Mouse (Mus musculus): Measurements from ENCODE around the gene Nrg3. TPM values are rescaled to one million over a fixed set of nuclear protein-coding genes. Genes with fewer than 3 reads are reported as not detected.

Nrg3 gene
- total RNA-seq (2021), result 1 to 10 TPM; 7.0 to 7.5 TPM
- long read RNA-seq, experiment 1, partial matches to known transcripts, result 0 of 1 reads
- long read RNA-seq, experiment 1, other reads (novel, unspliced or antisense), result 1 of 1 reads
- long read RNA-seq, experiment 2, partial matches to known transcripts, result 0 of 7 reads
- long read RNA-seq, experiment 2, other reads (novel, unspliced or antisense), result 7 of 7 reads

DNA sequence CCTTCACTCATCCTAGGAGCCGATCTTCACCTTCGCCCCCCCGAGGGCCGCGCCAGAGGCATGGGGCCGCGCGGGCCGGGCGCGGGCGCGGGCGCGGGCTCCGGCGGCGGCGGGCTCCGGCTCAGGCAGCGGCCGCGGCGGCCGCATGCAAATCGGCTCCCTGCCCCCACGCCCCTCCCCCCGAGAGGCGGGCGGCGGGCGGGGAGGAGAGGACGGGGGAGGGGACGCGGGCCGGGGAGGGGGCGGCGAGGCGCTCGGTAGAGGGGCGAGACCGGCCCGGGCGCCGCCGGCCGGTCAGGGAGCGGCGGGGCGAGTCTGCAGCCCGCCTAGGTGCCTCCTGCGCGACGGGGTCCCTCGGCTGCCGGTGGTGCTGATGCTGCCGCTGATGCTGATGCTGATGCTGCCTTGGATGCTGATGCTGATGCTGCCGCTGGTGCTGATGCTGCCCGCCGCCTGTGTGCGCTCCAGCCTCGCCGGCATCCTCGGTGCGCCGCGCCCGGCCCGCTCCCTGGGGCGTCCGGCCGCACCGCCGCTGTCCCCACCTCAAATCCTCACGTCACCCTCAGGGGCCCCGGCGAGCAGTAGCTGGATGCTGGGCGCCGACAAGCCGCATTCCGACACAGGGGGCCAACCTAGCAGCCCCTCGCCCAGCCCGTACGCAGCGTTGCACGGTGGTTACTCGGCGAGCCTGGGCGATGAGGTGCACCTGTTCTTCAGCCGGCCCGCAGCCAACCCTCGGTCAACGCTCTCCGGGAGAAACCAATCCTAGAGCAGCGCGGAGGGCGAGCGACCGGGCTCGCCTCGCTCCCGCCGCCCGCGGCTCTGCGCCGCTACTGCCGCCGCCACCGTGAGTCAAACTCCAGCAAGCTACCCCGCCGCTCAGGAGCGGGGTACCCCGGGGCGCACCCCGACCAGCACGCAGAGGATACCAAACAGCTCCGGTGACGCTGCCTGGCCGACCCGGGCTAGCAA is at the start of gene Nrg3:
Gene Nrg3, minus strand, starts transcription at position 299 of the 972 bp plus-strand sequence.
- DNase-seq (ENCODE audit: low spot score in 2 of 2), result no peak

DNA sequence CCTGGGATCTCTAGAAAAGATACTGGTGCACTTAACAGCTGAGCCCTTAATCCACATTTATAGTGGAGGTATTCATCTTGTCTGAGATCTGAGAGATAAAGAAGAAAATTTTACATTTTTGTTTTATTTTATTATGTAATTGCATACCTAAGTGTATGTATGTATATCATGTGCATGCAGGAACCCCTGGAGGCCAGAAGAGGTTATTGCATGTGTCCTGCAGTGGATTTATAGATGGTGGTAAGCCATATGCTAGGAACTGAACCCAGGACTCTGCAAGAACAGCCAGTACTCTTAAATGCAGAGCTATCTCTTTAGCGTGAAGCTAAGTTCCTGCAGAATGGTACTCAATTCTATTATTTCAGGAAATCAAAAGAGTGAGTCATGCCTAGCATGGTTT is 36.1 kb upstream of the Nrg3 start:
- DNase-seq (ENCODE audit: low spot score in 2 of 2), result no peak

DNA sequence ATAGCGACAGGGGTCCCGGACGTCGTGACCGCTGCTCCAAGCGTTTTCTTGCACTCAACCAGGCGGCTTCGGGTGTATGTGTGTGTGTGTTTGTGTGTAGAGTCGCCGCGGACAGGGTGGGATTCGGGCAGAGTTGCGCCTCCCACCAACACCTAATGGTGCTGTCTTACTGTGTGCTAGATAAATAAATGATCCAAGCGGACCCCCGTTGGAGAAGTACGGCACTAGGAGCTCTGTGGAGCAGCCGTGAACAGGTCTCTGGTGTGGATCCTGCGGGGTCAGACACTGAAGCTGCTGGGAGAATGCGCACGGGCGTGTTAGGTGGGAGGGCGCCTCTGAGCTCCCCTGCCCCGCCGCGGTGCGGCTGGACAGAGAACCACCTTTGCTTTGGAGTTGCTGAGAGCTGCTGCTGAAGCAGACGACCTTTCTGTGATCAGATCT is 903 bp upstream of the Nrg3 start:
- no peak for DNase-seq (ENCODE audit: low spot score in 2 of 2)

DNA sequence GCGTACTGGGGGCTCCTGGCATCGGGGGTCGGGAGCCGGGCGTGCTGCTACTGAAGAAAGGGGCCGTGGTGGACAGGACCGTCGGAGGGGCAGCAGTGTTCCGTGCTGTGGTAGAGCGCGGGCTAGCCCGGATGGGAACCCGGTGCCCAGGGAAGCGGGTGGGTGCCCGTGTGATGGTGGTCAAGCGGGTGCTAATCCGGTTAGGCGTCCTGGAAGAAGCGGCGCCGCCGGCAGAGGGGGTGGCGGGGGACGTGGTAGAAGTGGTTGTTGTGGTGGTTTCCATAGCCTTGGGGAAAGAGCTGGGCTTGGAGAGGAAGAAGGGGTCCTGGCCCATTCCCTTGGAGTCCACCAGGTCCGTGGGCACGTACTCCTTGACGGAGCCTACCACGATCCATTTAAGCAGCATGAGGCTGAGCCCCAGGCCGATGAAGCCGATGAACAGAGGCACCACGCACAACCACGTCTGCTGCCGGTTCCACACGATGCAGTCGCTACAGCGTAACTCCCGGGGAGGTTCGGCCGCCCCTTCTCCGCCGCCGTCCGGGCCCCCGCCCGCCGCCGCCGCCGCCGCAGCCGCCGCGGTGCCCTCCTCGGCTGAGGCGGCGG is 639 bp downstream of the Nrg3 start:
- no peak for DNase-seq (ENCODE audit: low spot score in 2 of 2)

DNA sequence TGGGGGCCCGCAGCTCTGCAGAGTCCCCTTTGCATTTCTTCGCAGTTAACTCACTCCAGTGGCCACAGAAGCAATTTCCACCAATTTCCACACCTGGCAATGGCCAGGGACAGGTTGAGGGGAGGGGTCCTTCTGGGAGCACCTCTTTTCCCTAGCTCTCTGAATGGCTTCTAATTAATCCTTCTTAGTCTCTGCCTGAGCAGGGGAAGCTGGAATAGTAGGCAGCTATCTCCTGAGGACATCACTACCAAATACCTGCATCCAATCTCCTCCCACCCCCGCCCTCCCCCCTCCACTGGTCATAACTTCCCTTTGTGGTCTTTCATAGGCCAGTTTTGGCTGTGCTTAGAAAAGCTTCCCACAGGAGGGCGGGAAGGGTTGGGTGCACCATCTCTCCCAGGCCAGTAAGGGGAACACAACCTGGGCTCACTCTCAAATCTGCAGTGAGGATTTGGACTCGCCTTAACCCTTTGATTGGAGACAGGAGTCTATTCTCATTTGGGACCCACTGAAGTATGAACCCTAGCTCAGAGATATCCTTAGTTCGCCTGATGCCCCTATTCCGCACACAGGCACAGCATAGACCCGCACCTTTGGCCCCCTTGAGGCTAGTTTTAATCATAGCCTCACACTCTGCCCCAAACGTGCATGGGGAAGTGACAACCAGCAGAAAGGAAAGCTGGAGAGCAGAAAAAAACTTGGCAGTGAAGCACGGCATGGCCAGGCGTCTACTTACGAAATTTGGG is 1.5 kb downstream of the Nrg3 start:
- no peak for DNase-seq (ENCODE audit: low spot score in 2 of 2)

DNA sequence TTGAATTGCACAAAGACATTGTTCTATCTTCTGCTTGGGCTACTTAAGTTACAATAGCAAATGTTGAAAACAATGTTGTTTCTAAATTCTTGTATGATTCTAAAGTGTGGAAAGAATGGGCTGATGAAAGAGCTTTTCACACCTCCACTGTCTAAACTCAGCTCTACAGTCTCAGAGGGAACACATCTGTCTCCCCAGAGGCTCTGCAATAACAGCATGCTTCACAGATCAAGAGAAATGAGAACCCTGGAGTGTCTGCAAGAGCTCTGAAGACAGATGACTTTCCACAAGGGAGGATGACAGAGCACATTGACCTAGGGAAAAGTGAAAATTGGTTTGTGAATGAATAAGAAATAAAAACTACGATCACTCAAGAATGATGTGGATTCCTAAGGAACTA is 27.4 kb downstream of the Nrg3 start:
- DNase-seq (ENCODE audit: low spot score in 2 of 2), result no peak

DNA sequence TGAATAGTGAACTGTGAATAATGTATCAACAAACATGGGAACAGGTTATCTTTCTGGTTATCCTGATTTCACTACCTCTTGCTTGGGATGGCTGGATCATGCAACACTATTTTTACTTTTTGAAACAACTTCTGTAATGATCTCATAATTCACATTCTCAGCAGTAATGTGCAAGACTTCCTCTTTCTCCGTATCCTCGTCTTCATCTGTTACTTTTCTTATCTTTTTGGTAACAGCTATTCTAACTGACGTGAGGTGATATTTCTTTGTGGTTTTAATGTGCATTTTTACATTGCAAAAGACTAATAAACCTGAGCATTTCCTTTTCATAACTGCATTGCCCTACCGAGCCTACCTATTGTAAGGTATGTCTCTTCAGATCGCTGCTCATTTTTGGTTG is 44.4 kb downstream of the Nrg3 start:
- no peak for DNase-seq (ENCODE audit: low spot score in 2 of 2)

DNA sequence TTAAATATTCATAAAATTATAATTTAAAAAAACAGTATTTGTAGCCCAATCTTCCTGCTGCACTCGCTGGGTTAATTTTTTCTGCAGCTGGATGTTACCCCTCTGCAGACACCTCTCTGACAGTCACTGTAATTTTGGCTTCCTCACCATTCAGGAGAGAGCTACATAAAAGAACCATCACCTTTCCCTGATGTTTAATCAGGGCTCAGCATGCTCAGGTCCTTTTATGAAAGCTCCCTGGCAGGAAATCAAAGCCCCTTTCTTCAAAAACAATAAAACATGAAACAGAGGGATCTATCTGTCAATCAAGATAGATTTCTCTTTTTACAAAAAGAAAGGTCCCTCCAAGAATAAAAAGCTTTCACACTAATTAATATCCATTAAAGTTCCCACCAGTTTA is 51.0 kb downstream of the Nrg3 start:
- no peak for DNase-seq (ENCODE audit: low spot score in 2 of 2)

DNA sequence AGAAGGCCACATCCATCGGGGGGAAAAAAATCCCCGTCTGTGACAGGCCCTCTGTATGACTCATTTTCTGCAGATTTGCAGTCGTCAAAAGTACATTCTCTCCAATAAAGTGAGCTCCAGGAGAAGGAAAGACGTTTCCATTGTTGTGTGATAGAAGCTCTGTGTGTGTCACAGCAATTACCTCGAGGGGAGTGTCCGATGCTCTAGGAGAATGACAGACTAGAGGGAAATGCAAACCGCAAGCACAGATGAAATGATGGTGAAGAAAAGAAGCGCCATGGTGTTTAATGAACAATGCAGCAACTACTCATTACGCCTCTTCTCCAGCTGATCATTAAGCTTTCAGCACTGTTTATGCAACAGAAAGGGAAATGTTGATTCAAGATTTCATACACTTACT is 59.6 kb downstream of the Nrg3 start:
- DNase-seq (ENCODE audit: low spot score in 2 of 2), result no peak

DNA sequence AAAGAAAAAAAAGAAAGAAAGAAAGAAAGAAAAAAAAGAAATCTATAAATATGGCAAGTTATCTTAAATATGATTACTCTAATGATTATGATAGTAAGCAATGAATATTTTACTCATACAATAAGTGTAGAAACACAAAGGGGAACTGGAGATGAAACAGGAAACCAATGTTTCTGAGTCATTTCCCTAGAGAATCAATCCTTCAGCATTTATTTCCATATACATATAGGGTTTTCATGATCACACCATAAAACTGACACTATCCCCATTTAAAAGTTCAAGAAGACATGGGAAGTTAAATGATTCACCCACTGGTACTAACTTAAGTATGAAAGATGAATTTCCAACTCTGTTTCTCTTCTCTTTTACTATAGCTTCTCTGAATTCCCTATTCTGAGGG is 86.0 kb downstream of the Nrg3 start:
- DNase-seq (ENCODE audit: low spot score in 2 of 2), result no peak

DNA sequence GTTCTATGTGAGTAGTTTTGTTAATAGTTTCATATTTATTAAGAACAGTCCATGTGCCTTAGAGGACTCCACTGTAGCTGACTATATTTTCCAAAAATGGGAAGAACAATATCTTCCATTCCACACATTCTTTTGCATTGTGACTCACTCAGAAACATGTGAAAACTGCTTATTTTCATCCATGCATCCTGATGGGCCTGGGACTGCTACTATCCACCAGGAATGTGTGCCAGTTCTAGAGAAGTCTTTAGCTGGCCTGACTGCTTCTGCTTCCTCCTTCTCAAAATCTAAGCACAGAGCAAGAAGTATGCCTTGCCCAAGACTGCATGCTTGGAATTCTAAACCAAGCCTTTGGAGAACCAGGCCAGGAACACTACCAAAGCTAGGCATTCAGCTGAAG is 91.6 kb downstream of the Nrg3 start:
- DNase-seq (ENCODE audit: low spot score in 2 of 2), result no peak

DNA sequence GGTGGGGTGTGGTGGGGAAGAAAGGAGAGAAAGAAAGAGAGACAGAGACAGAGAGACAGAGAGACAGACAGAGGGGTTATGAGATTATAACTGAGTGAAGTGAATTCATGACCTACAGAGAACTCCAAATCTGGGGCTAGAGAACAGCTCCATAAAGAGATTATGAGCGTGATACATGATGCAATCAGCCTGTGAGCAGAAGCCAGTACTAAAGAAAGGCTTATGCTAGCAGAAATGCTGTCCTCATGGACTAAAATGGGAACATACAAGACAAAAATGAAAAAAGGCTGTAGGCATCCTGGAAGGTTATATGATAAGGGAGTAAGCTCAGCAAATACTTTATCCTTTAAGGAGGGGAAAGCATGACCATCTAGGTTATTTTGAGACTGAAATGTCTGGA is 99.7 kb downstream of the Nrg3 start:
- no peak for DNase-seq (ENCODE audit: low spot score in 2 of 2)

DNA sequence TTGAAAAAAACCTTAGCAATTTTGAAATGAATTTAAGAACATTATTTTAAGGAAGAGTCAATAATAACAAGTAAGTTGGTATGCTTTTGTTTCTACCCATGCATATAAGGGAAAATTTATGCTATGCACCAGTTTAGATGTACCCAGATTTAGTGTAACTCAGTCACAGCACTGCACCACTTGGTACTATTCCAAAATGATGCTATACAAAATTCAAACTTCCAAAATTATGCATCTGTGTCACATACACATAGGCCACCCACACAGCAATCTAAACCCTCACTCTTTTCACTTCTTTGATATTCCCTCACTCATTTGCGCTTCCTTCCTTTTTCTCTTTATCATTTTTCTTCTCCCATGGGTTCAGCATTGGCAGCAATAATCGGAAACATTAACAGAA is 116.6 kb downstream of the Nrg3 start:
- no peak for DNase-seq (ENCODE audit: low spot score in 2 of 2)

DNA sequence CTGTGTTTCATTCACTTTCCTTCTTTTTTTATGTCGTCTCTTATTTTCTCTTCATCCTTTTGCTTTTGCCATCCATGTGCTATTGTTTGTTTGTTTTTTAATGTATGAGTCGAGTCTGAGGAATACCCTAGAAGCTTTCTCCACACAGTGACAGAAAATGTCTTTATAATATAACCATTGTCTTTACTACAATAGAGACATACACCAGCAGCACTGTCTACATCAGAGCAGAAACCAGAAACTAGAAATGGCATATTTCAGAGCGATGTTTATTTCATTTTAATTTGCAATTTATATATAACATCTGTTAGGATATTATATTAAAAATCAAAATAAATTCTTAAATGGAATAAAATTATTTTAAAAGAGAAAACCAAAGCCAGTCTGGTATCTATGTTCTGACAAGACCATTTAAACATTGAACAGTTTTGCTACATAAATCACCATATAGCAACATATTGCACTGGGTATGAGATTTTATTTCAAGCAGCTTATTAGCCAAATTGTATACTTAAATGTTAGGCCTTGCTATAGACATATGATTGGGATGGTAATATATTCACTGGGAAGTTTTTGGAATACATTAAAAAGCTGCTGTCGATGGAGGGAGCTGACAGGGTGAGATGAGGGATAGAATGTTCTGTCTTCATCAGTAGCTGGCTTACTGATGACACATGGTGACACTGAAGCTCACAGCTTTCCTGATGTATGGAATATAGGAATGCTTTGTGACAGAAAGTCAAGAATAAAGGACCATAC is 120.7 kb downstream of the Nrg3 start:
- no peak for DNase-seq (ENCODE audit: low spot score in 2 of 2)

DNA sequence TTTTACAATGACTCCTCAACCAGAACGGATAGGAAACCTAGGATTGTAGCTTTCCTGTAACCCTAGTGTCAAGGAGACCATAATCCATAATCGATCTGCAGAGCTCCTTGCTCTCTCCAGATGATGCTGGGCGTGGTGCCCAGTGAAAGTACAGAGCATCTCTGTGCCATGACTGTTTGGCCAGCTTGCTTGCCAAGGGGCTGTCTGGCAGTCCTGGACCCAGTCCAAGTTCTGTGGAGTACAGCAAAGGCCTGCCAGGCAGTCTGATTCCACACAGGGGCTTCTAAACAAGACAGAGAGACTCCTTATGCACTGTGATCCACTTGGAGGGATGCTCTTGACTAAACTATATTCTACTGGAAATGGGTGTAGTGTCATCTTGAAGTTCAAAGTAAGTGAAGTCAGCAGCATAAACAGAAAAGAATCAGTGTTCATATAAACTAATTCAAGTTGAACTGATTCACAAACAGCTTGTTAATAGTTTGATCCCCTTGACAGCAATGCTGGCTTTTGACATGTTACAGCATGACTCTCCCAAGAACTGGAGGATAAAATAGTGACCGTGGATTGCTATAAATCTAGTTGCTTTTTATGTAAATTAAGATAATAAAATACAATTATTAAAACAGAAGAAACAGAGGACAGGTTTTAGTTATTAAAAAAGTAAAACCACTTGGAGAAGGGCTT is 155.3 kb downstream of the Nrg3 start:
- DNase-seq (ENCODE audit: low spot score in 2 of 2), result no peak

DNA sequence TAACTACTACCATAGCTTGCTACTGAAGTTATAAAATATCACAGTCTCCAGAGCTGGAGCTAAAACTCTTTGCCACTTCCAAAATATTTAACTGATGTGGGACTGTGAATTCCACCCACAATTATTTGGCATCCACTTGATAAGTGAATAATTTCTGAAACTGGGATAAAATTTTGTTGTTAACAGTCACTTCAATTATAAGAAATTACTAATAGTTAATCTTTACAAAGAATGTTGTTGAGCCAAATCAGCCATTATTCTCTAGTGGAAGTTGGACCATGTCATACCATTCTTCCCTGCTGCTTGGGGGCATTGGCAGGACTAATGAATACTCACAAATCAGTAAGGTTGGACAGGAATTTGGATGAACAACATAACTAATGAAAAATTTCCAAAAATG is 158.8 kb downstream of the Nrg3 start:
- DNase-seq (ENCODE audit: low spot score in 2 of 2), result no peak

DNA sequence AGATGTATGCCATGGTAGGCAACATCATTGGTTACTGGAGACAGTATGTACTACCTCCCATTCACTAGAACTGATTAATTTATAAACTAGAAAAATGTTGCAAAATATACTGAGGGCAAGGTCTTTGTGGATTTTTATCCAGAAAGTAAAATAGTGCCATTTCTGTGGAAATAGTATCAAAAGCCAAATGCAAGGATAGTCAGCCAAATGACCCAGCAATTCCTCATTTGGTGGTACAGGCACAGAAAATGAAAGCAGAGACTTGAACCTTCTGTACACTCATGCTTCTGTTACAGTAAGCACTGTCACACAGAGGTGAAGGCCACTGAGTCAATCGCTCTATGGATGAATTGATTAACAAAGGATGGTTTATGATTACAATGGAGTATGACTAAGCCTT is 207.8 kb downstream of the Nrg3 start:
- no peak for DNase-seq (ENCODE audit: low spot score in 2 of 2)

DNA sequence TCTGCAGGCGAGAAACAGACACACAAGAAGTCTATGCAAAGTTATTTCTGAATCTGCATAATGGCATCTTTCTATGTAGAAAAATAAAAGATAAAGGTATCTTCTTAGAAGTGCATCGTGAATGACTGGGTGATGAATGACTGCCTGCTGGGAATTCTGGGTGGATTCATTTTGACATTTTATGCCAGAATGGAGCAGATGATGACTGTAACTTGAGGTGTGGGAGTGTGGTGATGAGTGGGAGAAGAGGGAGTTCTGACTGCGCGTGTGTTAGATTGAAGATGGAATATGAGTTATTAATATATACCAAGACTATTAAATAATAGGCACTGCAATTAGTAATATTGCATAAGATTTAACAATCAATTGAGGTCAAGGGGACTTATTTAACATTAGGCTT is 208.5 kb downstream of the Nrg3 start:
- no peak for DNase-seq (ENCODE audit: low spot score in 2 of 2)

DNA sequence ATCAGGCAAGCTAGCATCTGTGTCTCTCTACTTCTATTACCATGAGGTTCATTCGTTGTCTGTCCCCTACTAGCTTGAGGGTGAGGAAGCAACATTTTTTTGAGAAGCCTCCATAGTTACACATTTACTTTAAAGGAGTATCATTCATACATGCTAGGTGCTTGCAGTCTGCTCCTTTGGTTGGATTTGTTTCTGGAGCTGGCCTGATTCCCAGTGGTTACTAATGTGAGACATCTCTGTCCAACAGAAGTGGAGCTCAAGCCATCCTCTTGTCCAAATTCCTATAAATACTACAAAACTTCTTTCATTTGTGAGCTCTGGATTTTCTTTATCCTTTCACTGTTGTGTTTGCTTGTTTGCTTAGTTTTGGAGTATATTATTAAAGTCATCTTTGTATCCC is 211.9 kb downstream of the Nrg3 start:
- DNase-seq (ENCODE audit: low spot score in 2 of 2), result no peak

DNA sequence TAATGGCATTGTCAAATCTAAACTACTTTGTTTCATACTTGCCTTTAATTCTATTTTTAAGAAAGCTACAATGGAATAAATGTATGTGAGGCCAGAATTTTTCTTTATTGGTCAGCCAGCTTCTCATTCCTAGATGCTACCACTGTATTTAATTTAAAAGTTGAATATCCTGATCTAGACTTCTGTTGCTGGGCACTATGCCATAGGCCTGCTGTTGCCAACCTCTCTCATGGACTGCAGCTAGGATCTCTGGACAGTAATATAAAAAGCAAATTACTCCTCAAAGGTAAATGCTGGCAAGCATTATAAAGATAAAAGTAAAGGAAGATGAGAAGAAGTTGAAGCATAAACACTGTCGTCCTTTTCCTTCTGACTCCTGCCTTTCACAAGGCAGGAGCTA is 217.5 kb downstream of the Nrg3 start:
- no peak for DNase-seq (ENCODE audit: low spot score in 2 of 2)

All from adrenal gland, postnatal 4 days (tissue).